Mouse (Mus musculus) limb, embryonic 12.5 days (tissue): ENCODE data around the gene Ube2v1. TPM values are rescaled to one million over a fixed set of nuclear protein-coding genes. Genes with fewer than 3 reads are reported as not detected.

Experiments
- ATAC-seq: fragments of 200-750 bp; cut with Nextera tagmentation; 2 replicates; pipeline ENCODE4 v1.8.0; 2017; ENCODE audit warnings: low read depth, moderate TSS enrichment; ENCODE audit not compliant: insufficient number of reproducible peaks, insufficient read depth, low FRiP score, low TSS enrichment
- H3K27ac ChIP-seq: fragments of 300-500 bp; sonication (generic); 2 replicates; pipeline ENCODE4 v1.5.1; 2016; ENCODE audit warnings: mild to moderate bottlenecking, moderate library complexity
- H3K27me3 ChIP-seq: fragments of 300-500 bp; sonication (generic); 2 replicates; pipeline ENCODE4 v1.6.1; 2016; ENCODE audit warnings: mild to moderate bottlenecking, moderate library complexity
- H3K36me3 ChIP-seq: fragments of 300-500 bp; sonication (generic); 2 replicates; pipeline ENCODE4 v1.6.1; 2016; ENCODE audit warnings: mild to moderate bottlenecking, moderate library complexity
- H3K4me1 ChIP-seq: fragments of 300-500 bp; sonication (generic); replicated peaks from 2 replicates; pipeline ENCODE4 v1.6.1; 2016
- H3K4me2 ChIP-seq: fragments of 300-500 bp; sonication (generic); 2 replicates; pipeline ENCODE4 v1.6.1; 2016; ENCODE audit warnings: mild to moderate bottlenecking, moderate library complexity
- H3K4me3 ChIP-seq: fragments of 300-500 bp; sonication (generic); replicated peaks from 2 replicates; pipeline ENCODE4 v1.5.1; 2016; ENCODE audit warnings: mild to moderate bottlenecking
- H3K9ac ChIP-seq: fragments of 300-500 bp; sonication (generic); replicated peaks from 2 replicates; pipeline ENCODE4 v1.6.1; 2016; ENCODE audit warnings: mild to moderate bottlenecking, moderate library complexity
- H3K9me3 ChIP-seq: fragments of 300-500 bp; sonication (generic); 2 replicates; pipeline ENCODE4 v1.6.1; 2016; ENCODE audit warnings: mild to moderate bottlenecking, moderate library complexity
- WGBS: fragments of 180-500 bp; shearing (Covaris S2); methylation state at CpG from one replicate; pipeline ENCODE4 v1.1.7; 2016; 5-methylcytosine and 5-hydroxymethylcytosine counted together
- polyA plus RNA-seq: library from polyadenylated mRNA; unstranded; fragments of >200 nt; fragmentation: Nextera tagmentation; extraction: Ambion mirVana; gene quantifications from 2 replicates; pipeline ENCODE4 v1.2.1, GENCODE M21; 2016

Gene Ube2v1
- 264 and 267 TPM in 2 replicates for polyA plus RNA-seq

- H3K4me1 ChIP-seq = peaks cover 37% of the 10 kb centered on the region
- H3K4me2 ChIP-seq = peak within 1 kb of the TSS; percentile 81
- no peaks in the 10 kb centered on the region for H3K27me3 ChIP-seq
- WGBS = under 1% methylated on average over 85 of the region's 87 CpGs
- ATAC-seq = peak; percentile 74
- peaks cover 27% of the 10 kb centered on the region for H3K36me3 ChIP-seq
- H3K27ac ChIP-seq = peak within 1 kb of the TSS; percentile 89
- peak within 1 kb of the TSS; percentile 95 for H3K4me3 ChIP-seq
- no peaks in the 10 kb centered on the region for H3K9me3 ChIP-seq
- H3K9ac ChIP-seq = peak within 1 kb of the TSS; percentile 93
Measured at GRCm38 (mm10) chr2:167631591-167632448, at the start of gene Ube2v1. Gene Ube2v1 (minus strand): TSS chr2:167632095.

DNA sequence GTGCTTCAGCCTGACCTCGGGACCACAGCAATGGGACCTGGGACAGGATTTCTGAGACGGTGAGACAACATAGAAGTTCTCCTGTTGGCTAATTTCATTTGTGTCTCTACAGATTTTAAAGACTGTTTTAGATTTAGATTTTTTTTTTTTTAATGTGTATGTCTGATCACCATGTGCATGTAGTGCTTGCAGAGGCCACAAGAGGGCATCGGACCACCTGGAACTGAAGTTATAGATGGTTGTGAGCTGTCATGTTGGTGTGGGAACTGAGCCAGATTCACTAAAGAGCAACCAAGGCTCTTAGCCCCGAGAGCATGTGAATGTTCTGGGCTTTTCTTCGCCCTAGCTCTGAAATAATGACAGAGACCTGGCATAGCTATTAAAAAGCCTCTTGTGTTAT, 48.8 kb upstream of the Ube2v1 start:
- 0 out of 2 replicates have a peak, but pooled peaks cover 3% of the 10 kb centered on the region for H3K4me1 ChIP-seq
- WGBS = 55% methylated on average over 5 of the region's 5 CpGs
- ATAC-seq = no peak

DNA sequence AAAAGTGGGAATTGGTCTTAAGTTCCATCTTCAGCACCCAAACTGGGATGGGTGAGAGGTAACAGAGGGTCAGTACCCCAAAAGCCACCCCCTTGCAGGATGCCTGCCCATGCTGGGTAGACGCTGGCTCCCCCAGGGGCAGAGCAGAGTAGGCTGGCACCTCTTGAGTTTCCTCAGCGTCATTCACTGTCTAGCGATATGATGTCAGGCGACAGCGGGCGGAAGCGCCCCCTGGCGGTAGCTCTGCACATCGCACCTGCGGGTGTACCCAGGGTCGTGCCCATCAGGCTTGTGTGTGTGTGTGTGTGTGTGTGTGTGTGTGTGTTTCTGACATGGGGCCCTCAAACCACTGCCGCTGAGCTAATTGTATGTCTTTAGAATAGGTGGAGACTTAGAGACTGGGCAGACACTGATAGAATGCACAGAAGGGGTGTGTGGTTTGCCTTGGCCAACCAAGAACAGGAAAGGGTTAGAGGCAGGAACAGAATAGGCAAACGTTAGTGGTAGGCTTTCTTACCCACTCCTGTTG, 48.1 kb upstream of the Ube2v1 start:
- H3K9me3 ChIP-seq = no peaks in the 10 kb centered on the region
- H3K4me1 ChIP-seq = 0 out of 2 replicates have a peak, but pooled peaks cover 3% of the 10 kb centered on the region
- 2% methylated on average over 13 of the region's 13 CpGs for WGBS
- H3K9ac ChIP-seq = no peak overlapping the region
- no peak overlapping the region for H3K4me2 ChIP-seq
- H3K36me3 ChIP-seq = no peaks in the 10 kb centered on the region
- ATAC-seq = peak; percentile 74
- no peaks in the 10 kb centered on the region; the same call in 1 of the 2 replicates for H3K27me3 ChIP-seq
- no peak overlapping the region for H3K27ac ChIP-seq
- H3K4me3 ChIP-seq = no peak overlapping the region

More for the DNA sequence above, 48.8 kb upstream of the Ube2v1 start:
- Histone ChIP-seq H3K9ac (no peak overlapping the region), H3K36me3 (no peaks in the 10 kb centered on the region), H3K4me3 (no peak overlapping the region), H3K9me3 (no peaks in the 10 kb centered on the region), H3K4me2 (no peak overlapping the region), H3K27ac (no peak overlapping the region), H3K27me3 (peaks cover 4% of the 10 kb centered on the region; the same call in 1 of the 2 replicates)

DNA sequence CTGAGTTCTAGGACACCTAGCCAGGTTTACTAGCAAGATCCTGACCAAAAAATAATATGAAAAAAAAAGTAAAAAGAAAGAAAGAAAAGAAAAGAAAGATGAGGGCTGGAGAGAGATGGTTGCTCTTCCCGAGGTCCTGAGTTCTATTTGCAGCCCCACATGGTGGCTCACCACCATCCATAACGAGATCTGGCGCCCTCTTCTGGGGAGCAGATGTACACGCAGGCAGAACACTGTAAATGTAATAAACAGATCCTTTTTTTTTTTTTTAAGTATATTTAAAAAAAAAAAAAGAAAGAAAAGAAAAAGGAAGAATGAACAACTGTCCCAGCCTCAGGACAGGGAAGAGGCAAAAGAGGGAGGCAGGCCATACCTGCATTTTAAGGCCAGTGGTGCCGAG, 46.7 kb upstream of the Ube2v1 start:
- no peaks in the 10 kb centered on the region; the same call in 1 of the 2 replicates for H3K27me3 ChIP-seq
- no peak overlapping the region for H3K9ac ChIP-seq
- whole genome bisulfite sequencing = 49% methylated on average over 5 of the region's 5 CpGs
- no peaks in the 10 kb centered on the region for H3K9me3 ChIP-seq
- H3K36me3 ChIP-seq = no peaks in the 10 kb centered on the region
- H3K27ac ChIP-seq = no peak overlapping the region
- ATAC-seq = no peak
- H3K4me3 ChIP-seq = no peak overlapping the region
- H3K4me1 ChIP-seq = 0 out of 2 replicates have a peak, but pooled peaks cover 3% of the 10 kb centered on the region
- no peak overlapping the region for H3K4me2 ChIP-seq

DNA sequence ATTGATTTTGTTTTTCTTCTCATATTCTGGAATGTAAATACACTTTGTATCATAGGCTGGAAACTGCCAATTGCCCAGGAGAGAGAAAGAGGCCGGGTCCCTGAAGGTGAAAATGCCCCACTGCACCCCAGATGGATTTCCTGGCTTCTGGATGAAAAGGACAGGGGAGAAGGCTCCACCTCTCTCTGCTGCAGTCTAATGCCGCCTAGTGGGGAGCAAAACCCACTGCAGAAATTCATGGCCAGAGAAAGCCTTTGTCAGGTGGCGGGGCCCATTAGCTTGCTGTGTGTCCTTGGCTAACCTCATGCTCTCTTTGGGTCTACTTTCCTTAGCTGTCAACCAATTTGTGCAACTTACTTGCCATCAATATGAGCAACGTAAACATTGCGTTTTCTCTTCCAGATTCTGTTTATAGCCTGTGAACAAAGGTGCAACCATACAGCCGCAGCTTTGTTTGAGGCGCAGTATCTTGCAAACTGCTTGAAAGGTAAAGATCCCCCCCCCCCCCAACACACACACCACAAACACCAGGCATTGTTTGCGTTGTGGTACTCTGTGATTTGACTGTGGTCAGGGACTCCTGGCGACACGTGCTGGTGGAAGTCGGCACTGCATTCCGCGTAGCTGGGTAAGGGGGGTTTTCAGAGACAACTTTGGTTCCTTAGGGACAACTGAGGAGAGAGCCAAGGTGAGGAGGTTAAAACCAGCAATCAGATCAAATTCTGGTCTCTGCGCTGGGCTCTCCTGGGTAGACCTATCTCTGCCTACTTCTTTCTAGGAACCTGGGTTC, 43.4 kb upstream of the Ube2v1 start:
- 45% methylated on average over 14 of the region's 14 CpGs for WGBS
- no peak overlapping the region for H3K4me3 ChIP-seq
- no peak overlapping the region for H3K9ac ChIP-seq
- 0 out of 2 replicates have a peak, but pooled peaks cover 6% of the 10 kb centered on the region for H3K4me1 ChIP-seq
- no peak overlapping the region for H3K27ac ChIP-seq
- no peak overlapping the region for H3K4me2 ChIP-seq
- no peak for ATAC-seq
- H3K36me3 ChIP-seq = no peaks in the 10 kb centered on the region
- H3K9me3 ChIP-seq = no peaks in the 10 kb centered on the region
- no peaks in the 10 kb centered on the region for H3K27me3 ChIP-seq

- no peak overlapping the region for H3K4me3 ChIP-seq
- H3K27me3 ChIP-seq = no peaks in the 10 kb centered on the region
- H3K4me1 ChIP-seq = 0 out of 2 replicates have a peak, but pooled peaks cover 3% of the 10 kb centered on the region
- no peak overlapping the region for H3K4me2 ChIP-seq
- 39% methylated on average over 13 of the region's 13 CpGs for WGBS
- H3K9ac ChIP-seq = no peak overlapping the region
- no peaks in the 10 kb centered on the region for H3K36me3 ChIP-seq
- H3K27ac ChIP-seq = no peak overlapping the region
- no peaks in the 10 kb centered on the region for H3K9me3 ChIP-seq
- peak; percentile 64 for ATAC-seq
Measured at GRCm38 (mm10) chr2:167672212-167672685, 40.4 kb upstream of the Ube2v1 start.

DNA sequence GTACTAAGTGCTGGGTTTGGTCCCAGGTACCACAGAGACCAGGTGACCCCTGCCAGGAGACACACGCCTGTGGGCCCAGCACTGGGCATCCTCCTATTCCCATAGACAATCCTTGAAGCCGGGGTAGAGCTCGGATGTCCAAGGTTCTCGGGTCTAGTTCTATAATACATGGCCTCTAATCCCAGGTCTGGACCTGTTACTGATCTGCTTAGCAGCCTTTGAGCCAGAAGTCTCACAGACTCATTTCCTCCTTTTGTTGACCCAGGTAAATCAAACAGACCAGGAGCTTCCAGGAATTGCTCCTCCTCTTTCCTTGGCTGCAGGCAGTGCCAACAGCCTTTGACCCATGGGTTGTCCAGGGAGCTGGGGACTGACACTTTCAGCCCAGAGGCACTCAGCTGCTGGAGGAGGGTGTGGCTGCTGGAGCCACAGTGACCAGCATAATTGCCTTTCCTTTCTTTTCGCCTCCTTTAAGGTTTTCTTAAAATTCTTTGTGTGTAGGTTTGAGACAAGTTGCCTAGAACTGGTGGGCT, 39.3 kb upstream of the Ube2v1 start:
- H3K27ac ChIP-seq = peak overlapping the region; percentile 26; the same call in 1 of the 2 replicates
- no peak overlapping the region for H3K4me3 ChIP-seq
- no peaks in the 10 kb centered on the region for H3K36me3 ChIP-seq
- H3K9ac ChIP-seq = no peak overlapping the region
- 80% methylated on average over 5 of the region's 5 CpGs for WGBS
- H3K4me2 ChIP-seq = no peak overlapping the region
- H3K27me3 ChIP-seq = no peaks in the 10 kb centered on the region
- ATAC-seq = no peak
- H3K9me3 ChIP-seq = no peaks in the 10 kb centered on the region
- H3K4me1 ChIP-seq = 0 out of 2 replicates have a peak, but pooled peaks cover 3% of the 10 kb centered on the region

GRCm38 (mm10) chr2:167669398-167669797, 37.5 kb upstream of the Ube2v1 start:
- H3K36me3 ChIP-seq = no peaks in the 10 kb centered on the region
- H3K4me3 ChIP-seq = no peak overlapping the region
- WGBS = 74% methylated on average over 4 of the region's 4 CpGs
- 0 out of 2 replicates have a peak, but pooled peaks cover 3% of the 10 kb centered on the region for H3K4me1 ChIP-seq
- no peak overlapping the region for H3K27ac ChIP-seq
- H3K9me3 ChIP-seq = no peaks in the 10 kb centered on the region
- no peaks in the 10 kb centered on the region for H3K27me3 ChIP-seq
- H3K4me2 ChIP-seq = no peak overlapping the region
- no peak for ATAC-seq
- H3K9ac ChIP-seq = no peak overlapping the region

- ATAC-seq = no peak
Measured at GRCm38 (mm10) chr2:167668426-167668825, 36.5 kb upstream of the Ube2v1 start.

GRCm38 (mm10) chr2:167665972-167666713, 34.2 kb upstream of the Ube2v1 start:
- H3K4me3 ChIP-seq = no peak overlapping the region
- WGBS = 74% methylated on average over 18 of the region's 18 CpGs
- no peaks in the 10 kb centered on the region for H3K9me3 ChIP-seq
- H3K4me1 ChIP-seq = peaks cover 8% of the 10 kb centered on the region; the same call in 1 of the 2 replicates
- H3K36me3 ChIP-seq = no peaks in the 10 kb centered on the region
- peaks cover 7% of the 10 kb centered on the region for H3K27me3 ChIP-seq
- no peak overlapping the region for H3K9ac ChIP-seq
- H3K4me2 ChIP-seq = no peak overlapping the region
- ATAC-seq = no peak
- no peak overlapping the region for H3K27ac ChIP-seq

More at GRCm38 (mm10) chr2:167668426-167668825, 36.5 kb upstream of the Ube2v1 start:
- Histone ChIP-seq H3K9ac (no peak overlapping the region), H3K4me2 (no peak overlapping the region), H3K4me1 (0 out of 2 replicates have a peak, but pooled peaks cover 3% of the 10 kb centered on the region), H3K9me3 (no peaks in the 10 kb centered on the region), H3K27ac (no peak overlapping the region), H3K27me3 (no peaks in the 10 kb centered on the region), H3K36me3 (no peaks in the 10 kb centered on the region), H3K4me3 (no peak overlapping the region)
- WGBS = 85% methylated on average over 5 of the region's 5 CpGs
